Comparison of ENCODE assay signal across 8 mouse cellular contexts in the genomic region with DNA sequence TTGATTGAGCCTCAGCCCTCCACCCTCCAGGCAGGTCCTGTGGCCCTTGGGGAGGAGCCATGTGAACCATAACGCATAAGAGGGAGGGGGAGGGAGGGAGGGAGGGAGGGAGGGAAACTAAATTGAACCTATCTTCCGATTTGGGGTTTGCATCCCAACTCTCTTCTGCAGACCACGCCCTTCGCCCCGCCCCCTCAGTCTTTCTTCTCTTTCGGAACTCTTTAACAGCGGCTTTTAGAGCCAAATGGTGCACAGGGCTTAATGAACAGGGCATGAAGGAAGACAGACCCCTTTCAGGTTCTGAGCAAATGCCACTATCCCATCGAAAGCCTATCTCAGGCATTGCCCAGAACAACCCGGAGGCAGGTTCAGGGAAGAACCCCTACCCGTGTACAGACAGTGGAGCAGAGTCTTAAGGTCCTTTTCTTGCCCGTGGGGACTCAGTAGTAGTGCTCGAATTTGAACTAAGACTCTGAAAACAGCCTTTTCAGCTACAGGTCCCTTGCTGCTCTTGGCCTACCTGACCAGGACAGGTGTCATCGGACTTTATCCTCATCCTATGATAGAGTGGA. TPM values are rescaled to one million over a fixed set of nuclear protein-coding genes. Genes with fewer than 3 reads are reported as not detected.
DNase-seq lines count a peak whose midpoint lies in the region; ATAC-seq and TF ChIP-seq lines count a peak whose summit lies in the region.

No protein-coding gene starts in this region.

- H3K4me3 ChIP-seq in forebrain, embryonic 12.5 days (replicated peaks) = peak overlapping the region; percentile 51
- peak overlapping the region; percentile 33 for H3K4me3 ChIP-seq in limb, embryonic 13.5 days
- H3K4me3 ChIP-seq in myocyte = no peak overlapping the region

- H3K27me3 ChIP-seq in forebrain, embryonic 12.5 days = peaks cover 16% of the 10 kb centered on the region
- peaks cover 63% of the 10 kb centered on the region for H3K27me3 ChIP-seq in limb, embryonic 13.5 days
- H3K27me3 ChIP-seq in myocyte (ENCODE audit: control insufficient read depth, insufficient read depth, insufficient read length) = peaks cover 24% of the 10 kb centered on the region

- peak overlapping the region; percentile 84 for H3K4me2 ChIP-seq in forebrain, embryonic 12.5 days
- peak overlapping the region; percentile 65 for H3K4me2 ChIP-seq in limb, embryonic 13.5 days (replicated peaks)
- H3K4me2 ChIP-seq in myocyte (ENCODE audit: low read depth) = peak overlapping the region; percentile 61

- no peaks in the 10 kb centered on the region for H3K9me3 ChIP-seq in forebrain, embryonic 12.5 days
- no peaks in the 10 kb centered on the region for H3K9me3 ChIP-seq in limb, embryonic 13.5 days

- H3K36me3 ChIP-seq in forebrain, embryonic 12.5 days (replicated peaks) = no peaks in the 10 kb centered on the region
- H3K36me3 ChIP-seq in limb, embryonic 13.5 days = no peaks in the 10 kb centered on the region
- no peaks in the 10 kb centered on the region for H3K36me3 ChIP-seq in myocyte (ENCODE audit: control insufficient read depth, insufficient read depth)

- ATAC-seq in forebrain, embryonic 12.5 days (ENCODE audit: low FRiP score) = peak; percentile 36; the same call in 1 of the 2 replicates
- ATAC-seq in limb, embryonic 13.5 days (ENCODE audit: low FRiP score, low read depth) = no peak

- no peaks in the 10 kb centered on the region for H3K79me2 ChIP-seq in myocyte (ENCODE audit: control insufficient read depth, insufficient read depth)

- no peak for TF ChIP-seq POLR2A in myocyte (IDR thresholded peaks at IDR 0.05; ENCODE audit: insufficient read length, low read depth)

- peak; percentile 66 for DNase-seq in testis, postnatal 10 days (ENCODE audit: low spot score)
- DNase-seq in testis, postnatal 14 days (ENCODE audit: low spot score) = no peak
- DNase-seq in right cerebral cortex, postnatal 14 days = no peak
- no peak for DNase-seq in left cerebral cortex, postnatal 4 days
- DNase-seq in frontal cortex, postnatal 25 days (ENCODE audit: low spot score in 2 of 2) = no peak

- intact Hi-C loops in left cerebral cortex, postnatal 4 days (cut with DNase I) = loop anchor here (10.0 kb wide), 1 partner anchor 117 kb away; no protein-coding TSS in a partner anchor

- peaks cover 41% of the 10 kb centered on the region for H3K4me1 ChIP-seq in forebrain, embryonic 12.5 days
- peaks cover 16% of the 10 kb centered on the region for H3K4me1 ChIP-seq in limb, embryonic 13.5 days

- peak overlapping the region; percentile 67 for H3K9ac ChIP-seq in forebrain, embryonic 12.5 days
- no peak overlapping the region; the same call in 1 of the 2 replicates for H3K9ac ChIP-seq in limb, embryonic 13.5 days

- H3K27ac ChIP-seq in forebrain, embryonic 12.5 days = peak overlapping the region; percentile 84
- H3K27ac ChIP-seq in limb, embryonic 13.5 days = no peak overlapping the region

- WGBS in forebrain, embryonic 12.5 days = 0% methylated on average over 13 of the region's 13 CpGs
- WGBS in limb, embryonic 13.5 days = 2% methylated on average over 13 of the region's 13 CpGs

- no peak overlapping the region for H3ac ChIP-seq in myocyte (ENCODE audit: control insufficient read depth, insufficient read length)

TF ChIP-seq in myocyte, 11 proteins besides CTCF, POLR2A, EP300 and RAD21:
- TF ChIP-seq USF1 (IDR thresholded peaks at IDR 0.05; ENCODE audit: low read depth) (no peak), POLR2AphosphoS2 (IDR thresholded peaks at IDR 0.05; ENCODE audit: insufficient read length, low read depth) (no peak), TCF12 (IDR thresholded peaks at IDR 0.05; ENCODE audit: insufficient read depth, poor library complexity, severe bottlenecking) (no peak), SRF (IDR thresholded peaks at IDR 0.05; ENCODE audit: control insufficient read depth, insufficient read length, low read depth) (no peak), MYOD1 (IDR thresholded peaks at IDR 0.05; ENCODE audit: control insufficient read depth in 1 of 3, insufficient read length in 2 of 3, low read depth in 2 of 3) (no peak), REST (IDR thresholded peaks at IDR 0.05; ENCODE audit: insufficient read depth, insufficient read length) (no peak), MYOG (IDR thresholded peaks at IDR 0.05; ENCODE audit: control insufficient read depth in 1 of 3, insufficient read depth in 1 of 3, insufficient read length in 2 of 3, low read depth in 2 of 3) (no peak), MAX (IDR thresholded peaks at IDR 0.05; ENCODE audit: low read depth) (no peak), E2F4 (IDR thresholded peaks at IDR 0.05; ENCODE audit: insufficient read depth) (no peak), TCF3 (IDR thresholded peaks at IDR 0.05; ENCODE audit: insufficient read length, low read depth) (no peak), CEBPB (IDR thresholded peaks at IDR 0.05; ENCODE audit: insufficient read depth, poor library complexity, severe bottlenecking) (no peak)

RNA-seq across cellular contexts. Expression of a gene that starts 0.6 kb away (rescaled TPM):
- polyA plus RNA-seq in forebrain, embryonic 12.5 days (2016; fragmentation: Nextera tagmentation; extraction: Ambion mirVana) = 6.8 and 6.9 TPM in 2 replicates
- polyA plus RNA-seq in limb, embryonic 13.5 days (2015; fragmentation: Nextera tagmentation; extraction: Ambion mirVana) = 0.31 and 0.75 TPM in 2 replicates
- not detected for polyA plus RNA-seq in myocyte (2012; fragmentation: generic; extraction: Trizol)
- total RNA-seq in left cerebral cortex, postnatal 4 days (2021) = 1 to 10 TPM; 4.3 to 5.8 TPM

RNA-seq across cellular contexts. Expression of a gene that starts 20.1 kb away (rescaled TPM):
- 22.9 and 24.0 TPM in 2 replicates for polyA plus RNA-seq in forebrain, embryonic 12.5 days (2016; fragmentation: Nextera tagmentation; extraction: Ambion mirVana)
- 10.0 and 10.4 TPM in 2 replicates for polyA plus RNA-seq in limb, embryonic 13.5 days (2015; fragmentation: Nextera tagmentation; extraction: Ambion mirVana)
- polyA plus RNA-seq in myocyte (2012; fragmentation: generic; extraction: Trizol) = 1.5 TPM
- total RNA-seq in left cerebral cortex, postnatal 4 days (2021) = 10 to 100 TPM; 16.5 TPM

RNA-seq across cellular contexts. Expression of a gene that starts 32.3 kb away (rescaled TPM):
- 0.06 TPM in 1 of 2 replicates, not detected in the other for polyA plus RNA-seq in forebrain, embryonic 12.5 days (2016; fragmentation: Nextera tagmentation; extraction: Ambion mirVana)
- polyA plus RNA-seq in limb, embryonic 13.5 days (2015; fragmentation: Nextera tagmentation; extraction: Ambion mirVana) = 0.05 TPM in 1 of 2 replicates, not detected in the other
- not detected for polyA plus RNA-seq in myocyte (2012; fragmentation: generic; extraction: Trizol)
- total RNA-seq in left cerebral cortex, postnatal 4 days (2021) = not detected

RNA-seq across cellular contexts. Expression of a gene that starts 41.7 kb away (rescaled TPM):
- 94.6 and 99.7 TPM in 2 replicates for polyA plus RNA-seq in forebrain, embryonic 12.5 days (2016; fragmentation: Nextera tagmentation; extraction: Ambion mirVana)
- 83.0 and 86.4 TPM in 2 replicates for polyA plus RNA-seq in limb, embryonic 13.5 days (2015; fragmentation: Nextera tagmentation; extraction: Ambion mirVana)
- 20.4 TPM for polyA plus RNA-seq in myocyte (2012; fragmentation: generic; extraction: Trizol)
- 10 to 100 TPM; 79.3 to 80.6 TPM for total RNA-seq in left cerebral cortex, postnatal 4 days (2021)
